Mouse (Mus musculus) limb, embryonic 11.5 days (tissue): ENCODE measurements around the gene Arhgap29. TPM values are rescaled to one million over a fixed set of nuclear protein-coding genes. Genes with fewer than 3 reads are reported as not detected.

Experiments
- ATAC-seq: fragments of 200-750 bp; cut with Nextera tagmentation; 2 replicates; pipeline ENCODE4 v1.8.0; 2017; ENCODE audit warnings: low read depth; ENCODE audit not compliant: insufficient number of reproducible peaks, low FRiP score, low TSS enrichment
- DNase-seq: peaks from one replicate; pipeline ENCODE4 v3.0.0-alpha.2; 2015; ENCODE audit warnings: low spot score
- H3K27ac ChIP-seq: fragments of 300-500 bp; sonication (generic); replicated peaks from 2 replicates; pipeline ENCODE4 v1.5.1; 2014; ENCODE audit warnings: low read depth, mild to moderate bottlenecking, low read length
- H3K27me3 ChIP-seq: fragments of 300-500 bp; sonication (generic); 2 replicates; pipeline ENCODE4 v1.6.1; 2014; ENCODE audit warnings: mild to moderate bottlenecking, low read length, mixed read lengths; ENCODE audit not compliant: control insufficient read depth, insufficient read depth
- H3K36me3 ChIP-seq: fragments of 300-500 bp; sonication (generic); 2 replicates; pipeline ENCODE4 v1.6.1; 2014; ENCODE audit warnings: mild to moderate bottlenecking, low read length, moderate library complexity, mixed read lengths; ENCODE audit not compliant: control insufficient read depth, insufficient read depth
- H3K4me1 ChIP-seq: fragments of 300-500 bp; sonication (generic); 2 replicates; pipeline ENCODE4 v1.6.1; 2014; ENCODE audit warnings: low read length, mixed read lengths; ENCODE audit not compliant: control insufficient read depth, insufficient read depth
- H3K4me2 ChIP-seq: fragments of 300-500 bp; sonication (generic); 2 replicates; pipeline ENCODE4 v1.6.1; 2014; ENCODE audit warnings: low read depth, mild to moderate bottlenecking, moderate library complexity; ENCODE audit not compliant: severe bottlenecking
- H3K4me3 ChIP-seq: fragments of 300-500 bp; sonication (generic); 2 replicates; pipeline ENCODE4 v1.5.1; 2014; ENCODE audit warnings: low read depth, low read length
- H3K9ac ChIP-seq: fragments of 300-500 bp; sonication (generic); 2 replicates; pipeline ENCODE4 v1.6.1; 2014; ENCODE audit warnings: mild to moderate bottlenecking, low read length
- H3K9me3 ChIP-seq: fragments of 300-500 bp; sonication (generic); 2 replicates; pipeline ENCODE4 v1.6.1; 2016; ENCODE audit warnings: low read length; ENCODE audit not compliant: control insufficient read depth
- WGBS: fragments of 180-500 bp; shearing (Covaris S2); extraction: QIAGEN DNeasy Blood & Tissue Kit; methylation state at CpG from one replicate; pipeline ENCODE4 v1.1.7; 2014; 5-methylcytosine and 5-hydroxymethylcytosine counted together
- polyA plus RNA-seq: library from polyadenylated mRNA; unstranded; fragments of >200 nt; fragmentation: Nextera tagmentation; extraction: Ambion mirVana; gene quantifications from 2 replicates; pipeline ENCODE4 v1.2.1, GENCODE M21; 2014

Arhgap29 gene
- polyA plus RNA-seq, 1 experiment from 2014 or later, result 42.0 TPM

DNA sequence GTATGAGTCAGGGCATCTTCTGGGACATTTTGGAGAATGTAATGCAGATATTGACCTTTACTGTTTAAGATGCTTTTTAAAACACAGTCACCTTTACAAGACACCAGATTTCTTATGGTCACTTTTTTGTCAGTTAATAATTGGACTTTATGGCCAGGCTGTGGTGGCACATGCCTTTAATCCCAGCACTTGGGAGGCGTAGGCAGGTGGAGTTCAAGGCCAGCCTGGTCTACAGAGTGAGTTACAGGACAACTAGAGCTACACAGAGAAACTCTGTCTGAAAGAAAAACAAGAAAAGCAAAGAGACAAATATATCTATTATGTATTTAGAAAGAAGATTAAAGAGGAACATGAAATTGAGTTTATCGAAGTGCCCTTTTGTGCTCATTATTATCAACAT lies 1.2 kb upstream of the Arhgap29 start:
- H3K36me3 ChIP-seq, result no peaks in the 10 kb centered on the region
- no peaks in the 10 kb centered on the region for H3K27me3 ChIP-seq
- ATAC-seq, result no peak
- no peak overlapping the region for H3K4me3 ChIP-seq
- no peak for DNase-seq
- no peak overlapping the region for H3K27ac ChIP-seq
- 0 out of 2 replicates have a peak, but pooled peaks cover 2% of the 10 kb centered on the region for H3K4me1 ChIP-seq
- WGBS, result 86% methylated on average over 2 of the region's 2 CpGs
- H3K9ac ChIP-seq, result no peak overlapping the region
- no peaks in the 10 kb centered on the region for H3K9me3 ChIP-seq
- H3K4me2 ChIP-seq, result no peak overlapping the region

DNA sequence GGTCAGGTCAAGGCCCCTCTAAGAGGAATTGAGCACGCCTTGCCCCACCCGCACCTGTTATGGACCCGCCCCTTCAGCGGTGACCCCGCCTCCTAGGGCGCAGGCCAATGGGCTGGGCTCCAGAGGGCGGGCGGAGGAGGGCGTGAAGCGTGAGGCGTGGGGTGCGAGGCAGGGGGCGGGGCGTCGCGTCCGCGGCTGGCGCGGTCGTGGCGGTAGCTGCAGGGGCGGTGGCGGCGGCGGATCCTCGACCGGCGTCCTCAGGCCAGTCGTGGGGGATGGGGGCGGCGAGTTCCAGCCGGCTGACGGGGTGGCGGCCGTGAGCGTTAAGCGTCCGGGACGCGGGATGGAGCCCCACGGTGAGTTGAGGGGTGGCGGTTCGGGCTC lies 700 bp downstream of the Arhgap29 start:
- Histone ChIP-seq H3K9me3 (no peaks in the 10 kb centered on the region), H3K4me3 (peak overlapping the region; percentile 60), H3K4me2 (peak overlapping the region; percentile 83), H3K36me3 (no peaks in the 10 kb centered on the region), H3K9ac (peak overlapping the region; percentile 60), H3K27ac (no peak overlapping the region), H3K27me3 (no peaks in the 10 kb centered on the region), H3K4me1 (0 out of 2 replicates have a peak, but pooled peaks cover 2% of the 10 kb centered on the region)
- WGBS, result under 1% methylated on average over 43 of the region's 44 CpGs
- DNase-seq, result peak; percentile 83
- peak; percentile 95 for ATAC-seq

DNA sequence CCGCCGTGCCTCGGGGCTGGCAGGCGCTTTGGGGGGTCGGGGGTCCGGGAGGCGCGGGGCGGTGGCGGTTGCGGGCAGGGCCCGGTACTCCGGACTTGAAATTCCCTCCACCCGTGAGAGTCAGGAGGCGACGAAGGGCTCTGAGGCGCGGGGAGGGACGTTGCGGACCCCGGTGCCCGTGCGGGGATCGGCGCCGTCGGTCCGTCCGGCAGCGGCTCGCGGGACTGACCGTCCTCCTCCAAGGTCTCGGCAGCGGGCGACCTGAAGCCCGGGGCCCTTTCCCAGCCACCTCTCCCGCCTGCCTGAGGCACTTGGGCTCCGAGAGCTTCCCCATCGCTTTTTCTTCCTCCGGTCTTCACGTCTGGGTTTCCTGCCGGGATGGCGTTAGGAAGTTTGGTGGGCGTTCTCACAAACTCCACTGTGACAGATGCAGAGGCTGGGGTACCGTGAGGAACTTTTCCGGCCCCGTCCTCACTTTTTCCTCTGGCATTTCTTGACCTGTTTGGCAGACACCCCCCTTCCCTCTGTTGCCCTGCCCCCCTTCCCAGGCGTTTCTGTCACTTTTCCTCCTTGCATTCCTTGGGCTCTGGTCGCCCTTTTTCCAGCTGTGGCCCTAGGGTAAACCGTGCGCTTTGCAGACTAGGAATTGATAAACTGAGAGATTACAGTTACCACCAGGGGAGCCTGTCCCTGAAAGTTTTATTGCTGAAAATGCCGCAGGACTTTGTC lies 1.3 kb downstream of the Arhgap29 start:
- H3K27ac ChIP-seq, result no peak overlapping the region
- ATAC-seq (peak; percentile 15; the same call in 1 of the 2 replicates), DNase-seq (peak; percentile 62)
- peak overlapping the region; percentile 60 for H3K4me3 ChIP-seq
- H3K9me3 ChIP-seq, result no peaks in the 10 kb centered on the region
- under 1% methylated on average over 43 of the region's 53 CpGs for WGBS
- peak overlapping the region; percentile 83 for H3K4me2 ChIP-seq
- no peaks in the 10 kb centered on the region for H3K36me3 ChIP-seq
- no peaks in the 10 kb centered on the region for H3K27me3 ChIP-seq
- peak overlapping the region; percentile 60 for H3K9ac ChIP-seq
- H3K4me1 ChIP-seq, result 0 out of 2 replicates have a peak, but pooled peaks cover 2% of the 10 kb centered on the region

DNA sequence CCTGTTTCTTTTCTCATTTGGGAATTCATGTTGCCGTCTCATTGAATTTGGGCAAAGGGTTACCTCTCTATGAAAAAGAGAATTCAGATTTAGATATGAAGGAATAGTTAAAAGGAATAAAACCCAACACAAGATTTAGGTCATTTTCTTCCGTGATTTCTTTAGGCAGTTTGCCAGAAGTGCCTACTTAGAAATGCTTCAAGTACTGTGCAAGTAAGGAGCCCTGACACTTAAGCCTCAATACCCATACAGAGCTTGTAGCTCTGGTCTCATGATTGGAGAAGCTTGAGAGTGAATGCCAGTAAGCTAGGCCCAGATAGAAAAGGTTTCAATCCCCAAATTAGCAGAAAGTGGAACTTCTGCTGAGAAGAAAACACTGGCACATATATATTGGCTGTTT lies 2.1 kb downstream of the Arhgap29 start:
- Histone ChIP-seq H3K4me2 (0 out of 2 replicates have a peak overlapping the region, but pooled peaks have one; percentile 83), H3K36me3 (no peaks in the 10 kb centered on the region), H3K27me3 (no peaks in the 10 kb centered on the region), H3K27ac (no peak overlapping the region), H3K4me1 (0 out of 2 replicates have a peak, but pooled peaks cover 2% of the 10 kb centered on the region), H3K4me3 (no peak overlapping the region), H3K9me3 (no peaks in the 10 kb centered on the region), H3K9ac (no peak overlapping the region)
- DNase-seq, result no peak
- no peak for ATAC-seq
- WGBS, result 45% methylated on average over 2 of the region's 2 CpGs

DNA sequence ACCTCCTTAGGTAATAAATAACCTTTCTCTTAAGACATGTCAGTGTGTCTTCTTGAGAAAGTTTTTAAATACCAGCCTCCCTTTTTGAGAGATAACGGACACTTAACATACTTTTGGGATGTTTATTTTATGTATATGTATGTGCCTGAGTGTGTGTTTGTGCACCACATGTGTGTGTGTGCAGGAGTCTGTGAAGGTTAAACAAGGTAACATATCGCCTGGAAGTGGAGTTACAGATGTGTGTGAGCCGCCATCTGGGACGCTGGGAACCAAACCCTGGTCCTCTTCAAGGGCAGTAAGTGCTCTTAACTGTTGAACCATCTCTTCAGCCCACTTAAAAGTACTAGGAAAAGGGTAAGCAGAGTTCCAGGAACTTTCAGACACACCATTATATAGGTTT lies 3.2 kb downstream of the Arhgap29 start:
- H3K36me3 ChIP-seq, result no peaks in the 10 kb centered on the region
- no peak for ATAC-seq
- no peak overlapping the region for H3K4me2 ChIP-seq
- H3K27ac ChIP-seq, result no peak overlapping the region
- H3K27me3 ChIP-seq, result no peaks in the 10 kb centered on the region
- H3K4me1 ChIP-seq, result 0 out of 2 replicates have a peak, but pooled peaks cover 2% of the 10 kb centered on the region
- H3K9ac ChIP-seq, result no peak overlapping the region
- DNase-seq, result no peak
- H3K9me3 ChIP-seq, result no peaks in the 10 kb centered on the region
- WGBS, result 90% methylated on average over 4 of the region's 4 CpGs
- no peak overlapping the region for H3K4me3 ChIP-seq

DNA sequence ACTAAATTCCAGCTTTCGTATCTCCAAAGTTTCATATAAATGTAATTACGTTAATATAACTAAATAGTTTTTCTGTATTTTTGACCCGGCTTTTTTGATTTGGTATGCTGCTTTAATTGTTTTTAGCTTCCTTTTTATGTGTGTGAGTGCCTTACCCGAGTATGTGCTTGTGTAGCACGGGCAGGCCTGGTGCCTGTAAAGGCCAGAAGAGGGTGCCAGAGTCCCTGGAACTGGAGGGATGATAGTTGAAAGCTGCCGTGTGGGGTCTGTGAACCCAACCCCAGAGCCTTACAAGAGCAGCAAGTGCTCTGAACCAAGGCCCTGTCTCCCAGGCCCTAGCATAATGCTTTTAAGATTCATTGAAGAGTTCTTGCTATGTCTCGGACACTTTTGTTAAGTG lies 4.4 kb downstream of the Arhgap29 start:
- no peaks in the 10 kb centered on the region for H3K9me3 ChIP-seq
- 83% methylated on average over 7 of the region's 7 CpGs for WGBS
- no peak for DNase-seq
- no peaks in the 10 kb centered on the region for H3K27me3 ChIP-seq
- H3K4me2 ChIP-seq, result no peak overlapping the region
- no peaks in the 10 kb centered on the region for H3K36me3 ChIP-seq
- H3K27ac ChIP-seq, result no peak overlapping the region
- ATAC-seq, result no peak
- no peak overlapping the region for H3K9ac ChIP-seq
- 0 out of 2 replicates have a peak, but pooled peaks cover 2% of the 10 kb centered on the region for H3K4me1 ChIP-seq
- no peak overlapping the region for H3K4me3 ChIP-seq

DNA sequence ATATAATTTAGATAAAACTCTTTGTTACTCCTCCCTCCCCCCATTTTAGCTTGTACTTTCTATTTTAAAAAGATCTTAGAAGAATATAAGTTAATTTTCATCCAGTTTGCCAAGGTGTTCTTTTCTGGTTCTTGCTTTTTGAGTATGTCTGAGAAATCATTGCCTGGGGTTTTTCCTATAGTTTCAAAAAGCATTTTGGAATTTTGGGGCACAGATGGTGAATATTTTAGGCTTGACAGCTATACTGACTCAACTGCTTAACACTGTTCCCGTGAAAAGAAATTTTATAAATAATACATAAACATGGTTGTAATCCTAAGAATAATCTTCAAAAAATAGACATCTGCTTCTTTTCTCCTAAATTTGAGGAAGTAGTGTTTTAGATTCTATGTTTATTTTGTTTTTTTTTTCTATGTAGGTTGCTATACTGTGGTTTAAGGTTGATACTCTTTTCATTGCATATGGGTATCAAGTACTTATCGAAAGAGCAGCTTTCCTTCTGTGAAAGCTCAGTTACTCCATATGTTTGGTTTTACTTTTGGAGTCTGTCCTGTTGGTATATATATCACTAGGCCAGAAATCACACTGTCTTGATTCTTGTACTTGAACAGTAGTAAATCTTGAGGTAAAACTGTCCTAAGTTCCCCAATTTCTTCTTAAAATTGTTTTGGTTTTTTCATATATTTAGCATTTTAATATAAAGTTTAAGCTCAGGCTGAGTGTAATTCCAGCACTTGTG lies 5.4 kb downstream of the Arhgap29 start:
- H3K4me2 ChIP-seq, result no peak overlapping the region
- DNase-seq, result no peak
- no peaks in the 10 kb centered on the region for H3K9me3 ChIP-seq
- no peak for ATAC-seq
- H3K36me3 ChIP-seq, result no peaks in the 10 kb centered on the region
- H3K27me3 ChIP-seq, result no peaks in the 10 kb centered on the region
- WGBS, result 89% methylated on average over 2 of the region's 2 CpGs
- 0 out of 2 replicates have a peak, but pooled peaks cover 2% of the 10 kb centered on the region for H3K4me1 ChIP-seq
- H3K27ac ChIP-seq, result no peak overlapping the region
- no peak overlapping the region for H3K9ac ChIP-seq
- H3K4me3 ChIP-seq, result no peak overlapping the region

DNA sequence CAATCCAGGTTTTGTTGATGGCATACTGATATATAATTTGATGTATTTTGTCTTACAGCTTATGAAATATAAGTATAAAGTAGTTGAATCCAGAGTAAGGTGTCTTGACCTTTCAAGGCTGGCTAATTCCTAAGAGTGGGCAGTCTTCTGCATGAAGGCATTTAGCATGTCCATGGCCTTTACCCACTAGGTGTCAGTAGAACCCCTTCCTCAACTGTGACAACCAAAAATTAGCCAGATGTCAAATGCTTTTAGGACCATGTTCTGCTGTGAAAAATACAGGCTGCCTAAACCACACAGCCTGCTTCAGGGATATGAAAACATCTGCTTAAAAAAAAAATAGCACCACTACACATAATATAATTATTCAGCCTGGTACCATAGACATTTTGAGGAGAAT lies 11.8 kb downstream of the Arhgap29 start:
- H3K4me3 ChIP-seq, result no peak overlapping the region

More for the DNA sequence above, 11.8 kb downstream of the Arhgap29 start:
- Histone ChIP-seq H3K4me2 (no peak overlapping the region), H3K27me3 (no peaks in the 10 kb centered on the region), H3K9me3 (no peaks in the 10 kb centered on the region), H3K4me1 (no peaks in the 10 kb centered on the region; the same call in 1 of the 2 replicates), H3K27ac (no peak overlapping the region), H3K9ac (no peak overlapping the region), H3K36me3 (no peaks in the 10 kb centered on the region)
- peak; percentile 76 for DNase-seq
- no peak for ATAC-seq
